Mouse (Mus musculus) regulatory T cell (primary cell): ENCODE data around the gene Oard1.

Experiments
- in situ Hi-C: fragments of 300-600 bp; cut with MboI, MseI; formaldehyde crosslinking; loops from one replicate; pipeline ENCODE4 v1.15.1; 2025; ENCODE audit warnings: high pct_unique_total_duplicates

Gene Oard1

DNA sequence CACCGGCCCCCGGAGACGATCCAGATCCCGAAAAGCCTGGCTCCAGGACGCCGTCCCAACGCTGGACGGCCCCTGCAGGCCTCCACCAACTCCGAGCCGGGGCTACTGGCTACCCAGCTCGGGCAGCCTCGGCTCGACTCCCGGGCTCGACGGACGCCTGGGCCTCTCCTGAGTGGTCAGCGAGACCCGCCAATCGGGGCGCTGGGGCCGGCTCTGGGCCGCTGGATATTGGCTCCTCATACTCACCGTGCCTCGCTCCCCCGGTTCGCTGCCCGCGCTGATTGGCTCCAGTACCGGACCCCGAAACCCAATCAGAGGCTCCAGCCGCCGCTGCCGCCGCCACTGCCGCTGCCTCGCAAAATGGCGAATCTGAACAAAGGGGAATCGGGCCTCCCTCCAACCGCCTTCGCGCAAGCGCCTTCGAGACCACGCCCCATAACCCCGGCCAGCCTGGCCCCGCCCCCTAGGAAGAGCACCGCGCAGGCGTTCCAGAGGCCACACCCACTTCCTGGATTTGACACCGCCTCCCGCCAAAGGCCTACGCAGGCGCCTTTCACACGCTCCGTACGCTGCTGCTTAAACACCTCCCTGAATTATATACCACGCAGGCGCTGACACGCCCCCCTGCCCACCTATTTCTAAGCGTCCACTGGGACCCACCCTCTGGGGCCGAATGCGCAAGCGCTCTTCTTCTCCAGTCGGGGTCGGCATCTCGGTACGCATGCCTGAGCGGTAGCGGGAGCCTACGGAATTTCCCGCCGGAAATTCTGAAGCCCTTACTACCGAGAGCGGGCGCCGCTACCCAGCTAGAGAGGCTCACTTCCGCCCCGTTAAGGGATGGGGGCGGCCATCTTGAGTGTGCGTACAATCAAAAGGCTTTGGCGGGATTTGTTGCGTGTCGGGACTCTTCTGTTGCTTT, at the start of gene Oard1, which contains the start of gene Nfya:
Gene Oard1, plus strand, starts transcription at position 635 of the 919 bp plus-strand sequence.
Gene Nfya, minus strand, starts transcription at position 527 of the 919 bp plus-strand sequence.
- in situ Hi-C loops: loop anchor here (25.0 kb wide), 1 partner anchor 1778 kb away; the partner anchor contains the start of gene Rftn1

DNA sequence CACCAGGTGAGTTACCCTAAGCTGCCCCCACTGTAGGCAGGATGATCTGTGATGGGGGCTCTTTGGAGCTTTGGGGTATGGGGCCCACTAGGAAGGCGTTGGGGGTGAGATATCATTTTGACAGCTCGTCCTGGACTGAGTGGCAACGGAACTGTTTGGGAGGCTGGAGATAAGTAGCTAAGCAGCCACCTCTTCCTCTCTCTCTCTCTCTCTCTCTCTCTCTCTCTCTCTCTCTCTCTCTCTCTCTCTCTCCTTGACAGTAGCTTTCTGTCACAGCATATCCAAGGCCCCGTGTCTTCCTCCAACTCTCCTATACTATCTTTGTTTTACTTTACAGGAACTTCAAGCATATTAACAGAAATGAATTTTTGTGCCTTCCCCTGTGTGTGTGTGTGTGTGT, 49.4 kb upstream of the Oard1 start:
- in situ Hi-C loops: no loop called here

DNA sequence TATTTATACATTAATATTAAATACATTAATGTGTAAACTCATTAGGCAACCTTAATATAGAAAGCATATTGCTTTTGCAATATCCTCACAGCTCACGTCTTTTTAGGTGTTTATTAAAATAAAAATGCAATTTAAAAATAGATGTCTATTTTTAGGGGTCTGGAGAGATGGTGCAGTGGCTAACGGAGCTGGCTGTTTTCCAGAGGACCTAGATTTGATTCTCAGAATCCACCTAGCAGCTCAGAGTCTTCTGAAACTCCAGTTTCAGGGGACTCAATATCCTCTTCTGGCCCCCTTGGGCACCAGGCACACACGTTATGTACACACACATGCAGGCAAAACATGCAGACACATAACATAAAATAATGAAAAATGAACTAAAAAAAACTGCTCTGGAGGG, 47.5 kb upstream of the Oard1 start:
- in situ Hi-C loops: no loop called here

GRCm38 (mm10) chr17:48362966-48363365, 46.8 kb upstream of the Oard1 start:
- in situ Hi-C loops: no loop called here

DNA sequence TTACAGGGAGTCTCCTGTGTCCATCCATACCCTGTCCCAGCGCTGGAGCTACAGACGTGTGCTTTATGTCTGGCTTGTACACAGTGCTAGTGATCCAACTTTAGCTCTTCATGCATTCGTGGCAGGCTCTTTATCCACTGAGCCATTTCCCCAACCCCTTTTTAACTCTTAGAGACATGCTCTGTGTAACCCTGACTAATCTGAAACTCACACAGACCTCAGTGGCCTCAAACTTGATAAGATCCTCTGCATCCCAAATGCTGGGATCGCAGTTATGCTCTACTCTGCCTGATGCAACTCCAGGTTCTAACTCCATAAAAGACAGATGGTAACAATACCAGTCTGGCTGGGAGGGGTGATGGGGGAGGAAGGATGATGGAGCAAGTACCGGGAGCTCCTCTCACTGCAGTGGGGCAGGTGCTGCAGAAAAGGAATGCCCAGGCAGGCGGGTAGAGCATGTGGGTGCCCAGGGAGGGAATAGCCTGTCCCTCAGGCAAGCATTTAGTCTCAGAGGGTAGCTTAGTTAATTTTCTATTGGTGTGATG, 46.3 kb upstream of the Oard1 start:
- in situ Hi-C loops: no loop called here

DNA sequence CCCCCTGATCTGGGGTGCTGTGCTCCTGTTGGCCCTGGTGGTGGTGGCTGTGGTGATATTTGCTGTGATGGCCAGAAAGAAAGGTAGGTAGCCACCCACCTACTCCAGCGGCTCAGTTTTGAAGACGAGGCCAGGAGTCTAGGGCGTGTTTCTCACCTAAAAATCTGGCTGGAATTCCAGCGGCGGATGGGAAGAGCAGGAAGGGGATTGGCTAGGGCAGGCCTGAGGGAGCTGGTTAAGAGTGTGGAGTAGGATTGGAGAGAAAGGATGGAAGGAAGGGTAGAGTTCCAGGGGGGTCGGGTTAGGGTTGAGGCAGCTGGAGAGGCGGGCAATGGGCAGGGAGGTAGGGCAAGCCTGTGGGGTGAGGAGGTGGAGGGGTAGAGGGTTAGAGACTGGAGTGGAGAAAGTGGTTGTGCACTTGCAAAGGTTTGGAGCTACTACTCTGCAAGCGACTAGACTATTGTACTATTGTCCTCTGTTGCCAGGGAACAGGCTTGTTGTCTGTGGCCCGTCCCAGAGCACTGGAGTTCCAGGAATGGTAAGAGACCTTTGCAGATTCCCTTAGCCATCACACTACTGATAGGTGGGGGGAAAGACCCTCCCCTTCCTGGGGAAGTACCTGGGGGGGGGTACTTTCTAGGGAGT, 44.2 kb upstream of the Oard1 start:
- in situ Hi-C loops: no loop called here

DNA sequence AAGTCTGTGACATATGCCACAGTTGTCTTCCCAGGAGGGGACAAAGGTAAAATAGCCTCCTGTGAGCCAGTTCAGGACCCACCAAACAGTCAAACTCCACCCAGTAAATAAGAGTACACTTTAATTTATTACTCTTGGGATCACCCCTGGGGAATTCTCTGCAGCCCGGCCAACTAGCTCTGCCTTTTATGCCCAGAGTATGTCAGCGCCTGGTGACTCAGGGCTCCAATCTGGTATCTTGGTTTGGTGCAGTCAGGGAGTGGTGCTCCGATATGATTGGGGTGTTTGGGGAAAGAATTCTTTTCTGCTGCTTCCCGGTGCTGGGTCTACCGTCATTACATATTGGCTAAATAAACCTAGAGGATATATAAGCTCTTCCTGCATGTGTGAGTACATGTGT, 43.0 kb upstream of the Oard1 start:
- in situ Hi-C loops: no loop called here

GRCm38 (mm10) chr17:48371621-48372020, 38.2 kb upstream of the Oard1 start:
- in situ Hi-C loops: no loop called here

GRCm38 (mm10) chr17:48372987-48373386, 36.8 kb upstream of the Oard1 start:
- in situ Hi-C loops: no loop called here

DNA sequence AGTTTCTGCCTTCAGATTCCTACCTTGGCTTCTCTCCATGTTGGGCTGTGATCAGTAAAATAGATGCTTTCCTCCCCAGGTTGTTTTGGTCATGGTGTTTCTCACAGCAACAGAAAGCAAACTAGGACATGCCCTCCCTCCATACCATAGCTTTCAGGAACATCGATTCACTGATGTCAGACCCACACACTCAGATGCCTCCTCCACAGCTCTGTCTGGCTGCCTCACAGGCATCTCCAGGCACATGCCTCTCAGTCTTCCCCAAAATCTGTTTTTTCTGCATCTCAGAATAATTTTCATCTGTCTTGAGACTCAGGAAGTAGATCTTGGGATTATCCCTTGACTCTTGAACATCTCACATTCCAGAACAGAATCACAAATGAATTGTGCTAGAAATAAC, 33.7 kb upstream of the Oard1 start:
- in situ Hi-C loops: no loop called here

DNA sequence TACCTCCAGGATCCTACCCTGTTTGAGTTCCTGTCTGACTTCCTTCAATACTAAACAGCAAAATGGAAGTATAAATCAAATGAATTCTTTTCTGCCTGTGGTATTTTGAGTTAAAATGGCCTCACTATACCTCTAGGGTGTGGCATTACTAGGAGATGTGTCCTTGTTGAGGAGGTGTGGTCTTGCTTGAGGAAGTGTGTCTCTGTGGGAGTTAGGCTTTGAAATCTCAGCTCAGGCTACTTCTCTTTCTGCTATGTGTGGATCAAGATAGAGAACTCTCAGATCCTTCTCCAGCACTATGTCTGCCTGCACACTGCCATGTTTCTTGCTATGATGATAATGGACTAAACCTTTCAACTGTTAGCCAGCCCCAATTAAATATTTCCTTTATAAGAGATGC, 30.8 kb upstream of the Oard1 start:
- in situ Hi-C loops: no loop called here

GRCm38 (mm10) chr17:48385786-48386461, 23.9 kb upstream of the Oard1 start:
- in situ Hi-C loops: no loop called here

- in situ Hi-C loops: no loop called here
Observed at GRCm38 (mm10) chr17:48388666-48389065, 21.1 kb upstream of the Oard1 start.

DNA sequence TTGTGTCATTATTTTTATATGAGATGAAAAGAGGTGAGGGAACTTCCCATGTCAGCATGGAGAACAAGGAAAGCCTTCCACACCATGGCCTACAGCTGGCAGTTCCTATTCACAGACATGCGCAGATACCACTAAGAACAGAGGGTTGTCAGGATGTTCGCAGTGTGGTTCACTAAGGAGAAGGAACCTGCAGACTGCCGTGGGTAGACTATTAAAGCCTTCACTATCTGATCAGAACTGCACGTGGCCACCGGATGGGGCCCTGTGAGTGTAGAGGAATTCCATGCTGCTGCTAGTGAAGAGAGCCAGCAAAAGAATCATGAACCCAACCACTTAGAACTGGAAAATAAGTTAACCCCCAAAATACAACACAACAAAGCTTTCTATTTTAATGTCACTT, 20.4 kb upstream of the Oard1 start:
- in situ Hi-C loops: no loop called here

- in situ Hi-C loops: no loop called here
Observed at GRCm38 (mm10) chr17:48391446-48391845, 18.4 kb upstream of the Oard1 start.

GRCm38 (mm10) chr17:48392616-48393015, 17.2 kb upstream of the Oard1 start:
- in situ Hi-C loops: no loop called here

DNA sequence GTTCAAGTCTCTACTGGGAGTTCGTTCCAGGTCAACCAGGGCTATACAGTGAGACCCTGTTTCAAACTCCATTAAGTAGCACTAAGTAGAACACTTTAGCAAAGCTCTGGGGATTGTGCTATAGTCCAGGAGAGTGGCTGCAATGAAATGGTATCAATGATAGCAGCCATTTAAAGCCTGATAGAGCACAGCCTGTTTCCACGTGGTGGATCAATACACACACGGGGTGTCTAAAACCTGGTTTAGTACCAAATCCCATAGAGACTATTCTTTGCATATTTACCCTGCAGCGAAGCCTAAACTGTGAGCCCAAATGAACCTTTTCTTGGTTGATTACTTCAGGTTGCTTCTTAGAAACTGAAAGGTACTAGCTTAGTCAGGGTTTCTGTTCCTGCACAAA, 8.1 kb upstream of the Oard1 start:
- in situ Hi-C loops: loop anchor here (25.0 kb wide), 1 partner anchor 1786 kb away; the partner anchor contains the start of gene Rftn1

- in situ Hi-C loops: loop anchor here (25.0 kb wide), 1 partner anchor 1785 kb away; the partner anchor contains the start of gene Rftn1
Observed at GRCm38 (mm10) chr17:48402751-48403150, 7.1 kb upstream of the Oard1 start.

- in situ Hi-C loops: loop anchor here (25.0 kb wide), 1 partner anchor 1783 kb away; the partner anchor contains the start of gene Rftn1
Observed at GRCm38 (mm10) chr17:48403848-48404247, 6.0 kb upstream of the Oard1 start.

DNA sequence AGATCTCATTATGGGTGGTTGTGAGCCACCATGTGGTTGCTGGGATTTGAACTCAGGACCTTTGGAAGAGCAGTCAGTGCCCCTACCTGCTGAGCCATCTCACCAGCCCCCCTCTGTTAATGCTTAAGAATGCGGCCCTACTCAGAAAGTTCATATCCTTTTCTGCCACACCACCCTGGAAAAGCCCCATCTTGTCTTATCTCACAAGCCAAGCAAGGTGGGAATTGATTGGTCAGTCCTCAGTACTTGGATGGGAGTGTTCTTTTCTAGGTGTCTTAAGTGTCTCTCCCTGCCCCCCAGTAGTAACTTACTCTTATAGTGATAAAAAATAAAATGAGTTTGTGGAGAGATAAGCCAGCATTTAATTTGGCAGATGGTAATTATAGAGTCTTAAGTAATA, 5.1 kb upstream of the Oard1 start:
- in situ Hi-C loops: loop anchor here (25.0 kb wide), 1 partner anchor 1783 kb away; the partner anchor contains the start of gene Rftn1

DNA sequence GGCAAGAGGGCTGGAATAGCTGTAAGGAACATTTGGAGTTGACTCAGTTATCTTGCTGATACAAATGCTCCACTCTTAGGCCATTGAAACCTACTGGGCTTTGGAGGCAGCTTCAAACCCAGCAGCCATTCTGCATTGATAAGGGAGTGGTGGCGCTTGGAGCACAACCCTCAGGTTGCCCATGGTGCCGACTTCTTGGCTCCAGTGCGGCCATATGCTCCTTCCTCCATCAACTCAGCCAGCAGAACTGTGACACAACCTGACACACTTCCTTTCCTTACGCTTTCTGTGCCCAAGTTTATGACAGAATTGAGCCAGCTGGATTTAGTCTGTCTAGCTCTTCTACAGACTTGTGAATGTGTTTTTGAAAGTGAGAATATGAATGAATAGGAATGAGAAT, 2.7 kb upstream of the Oard1 start:
- in situ Hi-C loops: loop anchor here (25.0 kb wide), 1 partner anchor 1780 kb away; the partner anchor contains the start of gene Rftn1
